Mouse (Mus musculus) thymus, adult 2 months (tissue): Measurements from ENCODE around the gene Plekhm1. TPM values are rescaled to one million over a fixed set of nuclear protein-coding genes. Genes with fewer than 3 reads are reported as not detected.
A peak's percentile ranks its signal among the peaks of the same experiment; 100 is the strongest.
"Not testable (repeated sequence)": the region's sequence is repeated elsewhere in the genome, so short reads cannot be mapped to it uniquely, and the experiment has no call there.

Experiments used
- DNase-seq: peaks from one replicate; pipeline ENCODE4 v3.0.0; 2021
- H3K27ac ChIP-seq: fragments of 200-500 bp; 2 replicates; pipeline ENCODE4 v1.5.1; 2012; ENCODE audit warnings: low read length, control low read depth; ENCODE audit not compliant: control insufficient read depth, insufficient read depth
- H3K27me3 ChIP-seq: fragments of 200-500 bp; 2 replicates; pipeline ENCODE4 v1.6.1; 2012; ENCODE audit warnings: mild to moderate bottlenecking, low read length, moderate library complexity, mixed read lengths; ENCODE audit not compliant: control insufficient read depth, insufficient read depth
- H3K36me3 ChIP-seq: fragments of 200-500 bp; 2 replicates; pipeline ENCODE4 v1.6.1; 2012; ENCODE audit warnings: mild to moderate bottlenecking, low read length, moderate library complexity; ENCODE audit not compliant: control insufficient read depth, insufficient read depth
- H3K4me1 ChIP-seq: fragments of 200-500 bp; replicated peaks from 2 replicates; pipeline ENCODE4 v1.6.1; 2012; ENCODE audit warnings: low read length; ENCODE audit not compliant: control insufficient read depth, insufficient read depth
- H3K4me3 ChIP-seq: fragments of 200-500 bp; 2 replicates; pipeline ENCODE4 v1.5.1; 2012; ENCODE audit warnings: mild to moderate bottlenecking, low read length, control low read depth, moderate library complexity; ENCODE audit not compliant: control insufficient read depth, insufficient read depth
- CTCF ChIP-seq: fragments of 200-500 bp; IDR thresholded peaks from 2 replicates; pipeline ENCODE4 v1.5.1; 2012; ENCODE audit warnings: mild to moderate bottlenecking, control low read depth, low read length, moderate library complexity, borderline replicate concordance; ENCODE audit not compliant: control insufficient read depth, poor library complexity, insufficient read depth; ENCODE audit errors: extremely low read depth
- POLR2A ChIP-seq: fragments of 200-500 bp; IDR thresholded peaks from 2 replicates; pipeline ENCODE4 v1.6.1; 2012; ENCODE audit warnings: mild to moderate bottlenecking, low read length, control low read depth, moderate library complexity; ENCODE audit not compliant: control insufficient read depth, poor library complexity, insufficient read depth; ENCODE audit errors: extremely low read depth
- WGBS: fragments of 180-500 bp; shearing (Covaris S2); methylation state at CpG from one replicate; pipeline ENCODE4 v1.1.7; 2018; 5-methylcytosine and 5-hydroxymethylcytosine counted together
- polyA plus RNA-seq: library from polyadenylated mRNA; depleted of rRNA; stranded (reverse); fragments of >200 nt; gene quantifications from 2 replicates; pipeline ENCODE4 v1.2.3, GENCODE M21; 2012

Gene Plekhm1
- polyA plus RNA-seq, 1 experiment: 43.6 TPM

DNA sequence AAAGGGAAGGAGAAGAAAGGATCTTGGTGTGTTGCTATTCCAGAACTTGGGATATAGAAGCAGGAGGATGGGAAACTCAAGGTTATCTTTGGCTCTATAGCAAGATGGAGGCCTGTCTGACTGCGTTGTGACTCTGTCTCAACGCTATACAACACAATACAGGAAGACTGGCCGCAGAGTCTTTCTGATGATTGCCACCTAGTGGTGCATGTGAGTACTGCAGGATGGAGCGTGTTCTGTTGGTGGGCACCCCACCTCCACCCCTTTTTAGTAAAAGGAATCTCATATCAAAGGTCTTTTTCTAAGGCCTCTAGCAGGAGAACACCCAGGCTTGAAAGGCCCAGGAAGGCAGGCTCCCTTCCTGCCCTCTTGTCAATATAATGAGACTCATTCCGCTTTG is 85.5 kb downstream of the Plekhm1 start:
- Histone ChIP-seq H3K36me3 (no peaks in the 10 kb centered on the region), H3K4me3 (no peak overlapping the region), H3K4me1 (no peaks in the 10 kb centered on the region), H3K27me3 (no peaks in the 10 kb centered on the region), H3K27ac (no peak overlapping the region)
- peak; percentile 86 for DNase-seq
- 16% methylated on average over 5 of the region's 5 CpGs for WGBS
- no peak for TF ChIP-seq POLR2A
- peak; percentile 40; the same call in 1 of the 2 replicates for TF ChIP-seq CTCF

DNA sequence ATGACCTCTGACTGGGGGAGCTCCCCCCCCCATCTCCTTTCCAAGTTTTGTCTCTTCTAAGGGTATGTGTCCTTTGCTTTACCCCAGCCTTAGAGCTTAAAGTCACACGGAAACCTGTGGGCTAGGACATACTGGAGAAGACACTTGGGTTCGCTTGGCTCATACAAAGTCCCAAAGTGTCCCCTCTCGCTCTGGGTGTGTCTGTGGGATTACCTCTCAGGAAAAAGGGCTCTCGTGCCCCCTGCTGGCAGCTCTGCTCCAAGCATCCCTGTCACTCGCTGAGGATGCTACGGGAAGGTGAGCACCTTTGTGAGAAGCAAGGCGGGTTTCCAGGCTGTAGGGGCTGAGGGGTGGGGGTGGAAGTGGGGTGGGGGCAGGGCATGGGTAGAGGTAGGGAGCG is 87.3 kb downstream of the Plekhm1 start:
- 17% methylated on average over 8 of the region's 8 CpGs for WGBS
- Histone ChIP-seq H3K27ac (no peak overlapping the region), H3K4me1 (no peaks in the 10 kb centered on the region), H3K36me3 (no peaks in the 10 kb centered on the region), H3K27me3 (no peaks in the 10 kb centered on the region), H3K4me3 (no peak overlapping the region)
- TF ChIP-seq POLR2A (no peak), CTCF (peak; percentile 83; the same call in 1 of the 2 replicates)
- DNase-seq: peak; percentile 65

DNA sequence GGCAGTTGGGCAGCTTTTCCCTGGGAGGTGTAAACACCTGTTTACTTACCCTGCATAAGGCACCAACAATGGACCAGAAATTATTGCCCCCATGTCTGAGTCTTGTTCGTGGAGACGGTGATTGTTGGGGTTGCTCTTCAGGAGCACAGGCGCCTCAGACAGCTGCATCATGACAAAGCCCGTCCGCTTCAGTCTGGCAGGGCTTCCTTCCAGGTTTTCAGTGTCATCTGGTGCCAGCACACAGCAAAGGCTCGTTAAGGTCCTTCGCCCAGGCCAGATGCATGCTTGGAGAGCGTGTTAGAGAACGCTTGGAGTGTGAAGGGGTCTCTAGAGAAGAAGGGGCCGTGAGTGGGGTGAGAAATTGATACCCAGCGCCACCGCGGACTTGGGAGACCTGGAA is 87.8 kb downstream of the Plekhm1 start:
- no peak for DNase-seq
- WGBS: 72% methylated on average over 13 of the region's 13 CpGs
- Histone ChIP-seq H3K27ac (no peak overlapping the region), H3K27me3 (no peaks in the 10 kb centered on the region), H3K36me3 (no peaks in the 10 kb centered on the region), H3K4me3 (no peak overlapping the region), H3K4me1 (no peaks in the 10 kb centered on the region)
- no peak for TF ChIP-seq CTCF
- TF ChIP-seq POLR2A: no peak

- H3K4me3 ChIP-seq, DNase-seq, H3K27ac ChIP-seq, H3K4me1 ChIP-seq, H3K27me3 ChIP-seq, H3K36me3 ChIP-seq: not testable (repeated sequence)
- 64% methylated on average over 4 of the region's 4 CpGs for whole genome bisulfite sequencing
These were observed 89.7 kb downstream of the Plekhm1 start for GRCm38 (mm10) chr11:103322832-103323231.

DNA sequence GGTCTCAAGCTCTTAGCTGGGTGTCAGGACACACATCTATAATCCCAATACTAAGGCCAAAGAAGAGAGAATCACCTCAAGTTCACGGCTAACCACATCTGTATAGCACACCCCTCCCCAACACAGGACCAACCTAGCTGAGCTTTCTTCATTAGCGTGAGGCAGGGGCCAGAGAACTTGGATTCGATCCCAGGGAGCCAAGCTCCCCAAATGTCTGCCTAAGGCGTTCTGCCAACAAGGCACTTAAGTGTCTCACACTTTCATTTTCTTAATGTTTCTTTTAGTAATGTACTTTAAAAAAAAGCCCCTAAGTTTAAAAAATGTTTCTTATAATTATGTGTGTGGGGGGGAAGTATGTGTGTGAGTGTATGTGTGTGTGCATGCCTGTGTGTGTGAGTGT is 91.8 kb downstream of the Plekhm1 start:
- TF ChIP-seq CTCF: no peak
- no peak for TF ChIP-seq POLR2A
- Histone ChIP-seq H3K27me3 (no peaks in the 10 kb centered on the region), H3K4me3 (no peak overlapping the region), H3K4me1 (no peaks in the 10 kb centered on the region), H3K27ac (no peak overlapping the region), H3K36me3 (no peaks in the 10 kb centered on the region)
- 79% methylated on average over 4 of the region's 4 CpGs for WGBS
- DNase-seq: no peak

DNA sequence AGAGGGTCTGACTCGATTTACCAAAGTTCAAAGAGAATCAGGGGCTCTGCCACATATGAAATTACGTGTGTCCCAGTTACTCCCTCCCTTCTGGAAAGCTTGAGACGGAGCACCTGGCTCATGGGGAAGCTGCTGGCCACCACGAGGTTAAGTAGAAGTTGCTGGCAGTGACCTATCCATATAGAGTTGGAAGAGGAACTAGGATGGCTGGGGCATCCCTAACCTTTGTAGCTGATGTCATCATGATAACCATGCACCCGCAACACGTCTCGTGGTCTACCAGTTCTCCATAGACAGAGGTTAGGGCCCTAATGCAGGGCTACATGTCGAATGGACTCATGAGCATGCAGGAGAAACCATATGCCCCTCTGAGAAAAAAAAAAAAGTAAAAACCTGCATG is 92.3 kb downstream of the Plekhm1 start:
- 69% methylated on average over 8 of the region's 8 CpGs for WGBS
- no peaks in the 10 kb centered on the region for H3K27me3 ChIP-seq
- TF ChIP-seq POLR2A: no peak
- TF ChIP-seq CTCF: no peak
- H3K4me3 ChIP-seq: no peak overlapping the region
- no peaks in the 10 kb centered on the region for H3K4me1 ChIP-seq
- no peak for DNase-seq
- H3K36me3 ChIP-seq: no peaks in the 10 kb centered on the region
- H3K27ac ChIP-seq: no peak overlapping the region

GRCm38 (mm10) chr11:103318042-103318441 is 94.4 kb downstream of the Plekhm1 start:
- TF ChIP-seq POLR2A (no peak), CTCF (no peak)
- no peaks in the 10 kb centered on the region for H3K27me3 ChIP-seq
- no peak overlapping the region for H3K27ac ChIP-seq
- no peak overlapping the region for H3K4me3 ChIP-seq
- WGBS: 78% methylated on average over 1 of the region's 1 CpGs
- no peaks in the 10 kb centered on the region for H3K36me3 ChIP-seq
- no peak for DNase-seq
- H3K4me1 ChIP-seq: no peaks in the 10 kb centered on the region

GRCm38 (mm10) chr11:103315379-103315778 is 97.1 kb downstream of the Plekhm1 start:
- H3K4me1 ChIP-seq: no peaks in the 10 kb centered on the region; the same call in 1 of the 2 replicates
- H3K27ac ChIP-seq: no peak overlapping the region
- TF ChIP-seq CTCF: no peak
- TF ChIP-seq POLR2A: no peak
- H3K4me3 ChIP-seq: no peak overlapping the region
- 62% methylated on average over 5 of the region's 5 CpGs for WGBS
- no peak for DNase-seq
- no peaks in the 10 kb centered on the region for H3K36me3 ChIP-seq
- no peaks in the 10 kb centered on the region for H3K27me3 ChIP-seq
